Mouse (Mus musculus): Measurements from ENCODE around the gene Abcc4. TPM values are rescaled to one million over a fixed set of nuclear protein-coding genes. Genes with fewer than 3 reads are reported as not detected.

The Abcc4 gene
- total RNA-seq, 1 experiment = 36.5 TPM

DNA sequence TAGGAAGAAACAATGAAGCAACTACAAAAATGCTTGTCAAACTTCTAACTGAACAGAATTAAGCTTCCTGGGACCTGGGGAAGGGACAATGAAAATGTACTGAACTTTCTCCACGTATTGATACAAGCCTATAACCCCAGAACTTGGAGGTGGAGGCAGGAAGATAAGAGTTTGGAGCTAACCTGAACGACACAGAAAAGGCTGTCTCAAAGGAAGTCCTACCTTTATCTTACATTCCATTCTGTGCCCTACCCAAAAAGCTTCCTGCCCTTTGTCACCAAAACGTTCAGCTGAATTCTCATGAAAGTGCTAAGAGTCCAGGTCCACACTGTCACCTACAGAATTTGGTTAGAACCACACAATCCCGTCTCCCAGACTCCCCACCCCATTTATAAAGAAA is 48.8 kb downstream of the Abcc4 start:
- H3K9me3 ChIP-seq (ENCODE audit: control insufficient read depth, insufficient read depth, low read depth, low read length) = no peaks in the 10 kb centered on the region
- peaks cover 2 to 20% of the 10 kb centered on the region in 2 experiments; a peak in 3 of 4 replicates for H3K4me1 ChIP-seq (ENCODE audit: control insufficient read depth in 2 of 2, insufficient read depth in 2 of 2, low read length in 2 of 2, poor library complexity in 1 of 2)
- no peak for TF ChIP-seq MAFK (IDR thresholded peaks at IDR 0.05; ENCODE audit: insufficient read depth, low read depth, low read length)
- TF ChIP-seq HCFC1 (IDR thresholded peaks at IDR 0.05; ENCODE audit: borderline replicate concordance, insufficient read depth, low read length) = no peak
- no peak for TF ChIP-seq CHD2 (IDR thresholded peaks at IDR 0.05; ENCODE audit: low read depth, low read length)
- no peak for TF ChIP-seq ZNF384 (IDR thresholded peaks at IDR 0.05; ENCODE audit: low read depth, low read length)
- no peak for TF ChIP-seq ZC3H11A (IDR thresholded peaks at IDR 0.05; ENCODE audit: borderline replicate concordance, low read depth, low read length)
- in situ Hi-C loops (cut with MboI; ENCODE audit: low sequenced_read_pairs in 2 of 2, unreplicated experiment in 2 of 2) = no loop called here
- no peak overlapping the region for H3K9ac ChIP-seq (ENCODE audit: insufficient read depth, low read depth, low read length, poor library complexity, severe bottlenecking)
- H3K27ac ChIP-seq (ENCODE audit: insufficient read depth, low read depth, low read length, poor library complexity, severe bottlenecking) = no peak overlapping the region
- no peak overlapping the region for H3K4me3 ChIP-seq (ENCODE audit: insufficient read depth in 1 of 2, low read depth in 1 of 2, low read length in 2 of 2, poor library complexity in 1 of 2, severe bottlenecking in 1 of 2)
- no peak for DNase-seq (ENCODE audit: low read depth, low spot score)
- H3K36me3 ChIP-seq (ENCODE audit: control insufficient read depth, insufficient read depth, low read length, poor library complexity, severe bottlenecking) = peaks cover 43% of the 10 kb centered on the region

DNA sequence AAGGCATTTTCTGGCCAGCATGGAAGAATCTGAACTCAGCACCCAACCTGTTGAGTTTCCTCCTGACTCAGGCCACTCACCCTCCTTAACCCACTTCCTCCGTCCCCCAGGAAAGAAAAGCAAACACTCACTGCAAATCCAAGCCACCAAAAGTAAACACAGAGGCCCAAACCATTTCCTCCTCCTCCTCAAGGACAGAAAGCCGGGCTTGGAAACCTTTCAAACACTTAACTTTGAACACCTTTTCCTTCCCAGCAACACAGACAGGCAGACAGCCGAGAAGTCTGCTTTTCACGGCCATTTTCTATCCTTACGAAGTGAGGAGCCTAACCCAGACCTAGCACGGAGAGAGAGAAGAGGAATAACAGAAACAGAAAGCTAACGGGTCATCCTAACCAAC is 50.0 kb downstream of the Abcc4 start:
- Histone ChIP-seq H3K36me3 (ENCODE audit: control insufficient read depth, insufficient read depth, low read length, poor library complexity, severe bottlenecking) (peaks cover 45% of the 10 kb centered on the region), H3K27ac (ENCODE audit: insufficient read depth, low read depth, low read length, poor library complexity, severe bottlenecking) (no peak overlapping the region), H3K4me1 (ENCODE audit: control insufficient read depth in 2 of 2, insufficient read depth in 2 of 2, low read length in 2 of 2, poor library complexity in 1 of 2) (peaks cover 2 to 20% of the 10 kb centered on the region in 2 experiments; a peak in 3 of 4 replicates), H3K4me3 (ENCODE audit: insufficient read depth in 1 of 2, low read depth in 1 of 2, low read length in 2 of 2, poor library complexity in 1 of 2, severe bottlenecking in 1 of 2) (no peak overlapping the region), H3K9me3 (ENCODE audit: control insufficient read depth, insufficient read depth, low read depth, low read length) (no peaks in the 10 kb centered on the region), H3K9ac (ENCODE audit: insufficient read depth, low read depth, low read length, poor library complexity, severe bottlenecking) (no peak overlapping the region)
- no peak for DNase-seq (ENCODE audit: low read depth, low spot score)
- in situ Hi-C loops (cut with MboI; ENCODE audit: low sequenced_read_pairs in 2 of 2, unreplicated experiment in 2 of 2) = no loop called here
- TF ChIP-seq ZC3H11A (IDR thresholded peaks at IDR 0.05; ENCODE audit: borderline replicate concordance, low read depth, low read length) (no peak), MAFK (IDR thresholded peaks at IDR 0.05; ENCODE audit: insufficient read depth, low read depth, low read length) (no peak), CHD2 (IDR thresholded peaks at IDR 0.05; ENCODE audit: low read depth, low read length) (no peak), ZNF384 (IDR thresholded peaks at IDR 0.05; ENCODE audit: low read depth, low read length) (no peak), HCFC1 (IDR thresholded peaks at IDR 0.05; ENCODE audit: borderline replicate concordance, insufficient read depth, low read length) (no peak)

DNA sequence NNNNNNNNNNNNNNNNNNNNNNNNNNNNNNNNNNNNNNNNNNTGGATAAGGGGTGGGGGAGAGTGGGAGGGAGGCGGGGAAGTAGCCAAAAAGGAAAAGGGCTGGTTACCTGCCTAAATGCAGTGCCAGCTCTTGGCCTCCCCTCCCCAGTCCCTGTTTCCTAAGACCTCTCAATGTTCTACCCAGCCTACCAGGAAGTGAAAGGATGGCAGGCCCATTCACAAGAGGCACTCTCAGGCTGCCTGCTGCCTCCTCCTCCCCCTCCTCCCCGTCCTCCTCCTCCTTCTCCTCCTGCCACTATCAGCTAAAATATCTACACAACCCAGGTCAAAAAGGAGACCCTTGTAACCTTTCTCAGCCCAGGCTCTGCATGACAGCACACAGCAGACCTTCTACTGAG is 51.1 kb downstream of the Abcc4 start:
- no peak overlapping the region for H3K27ac ChIP-seq (ENCODE audit: insufficient read depth, low read depth, low read length, poor library complexity, severe bottlenecking)
- TF ChIP-seq CHD2 (IDR thresholded peaks at IDR 0.05; ENCODE audit: low read depth, low read length) (no peak), MAFK (IDR thresholded peaks at IDR 0.05; ENCODE audit: insufficient read depth, low read depth, low read length) (no peak), ZNF384 (IDR thresholded peaks at IDR 0.05; ENCODE audit: low read depth, low read length) (no peak), ZC3H11A (IDR thresholded peaks at IDR 0.05; ENCODE audit: borderline replicate concordance, low read depth, low read length) (no peak), HCFC1 (IDR thresholded peaks at IDR 0.05; ENCODE audit: borderline replicate concordance, insufficient read depth, low read length) (no peak)
- no peaks in the 10 kb centered on the region for H3K9me3 ChIP-seq (ENCODE audit: control insufficient read depth, insufficient read depth, low read depth, low read length)
- no peak for DNase-seq (ENCODE audit: low read depth, low spot score)
- peaks cover 47% of the 10 kb centered on the region for H3K36me3 ChIP-seq (ENCODE audit: control insufficient read depth, insufficient read depth, low read length, poor library complexity, severe bottlenecking)
- H3K4me1 ChIP-seq (ENCODE audit: control insufficient read depth in 2 of 2, insufficient read depth in 2 of 2, low read length in 2 of 2, poor library complexity in 1 of 2) = peaks cover 2 to 20% of the 10 kb centered on the region in 2 experiments; a peak in 3 of 4 replicates
- in situ Hi-C loops (cut with MboI; ENCODE audit: low sequenced_read_pairs in 2 of 2, unreplicated experiment in 2 of 2) = no loop called here
- no peak overlapping the region for H3K4me3 ChIP-seq (ENCODE audit: insufficient read depth in 1 of 2, low read depth in 1 of 2, low read length in 2 of 2, poor library complexity in 1 of 2, severe bottlenecking in 1 of 2)
- no peak overlapping the region for H3K9ac ChIP-seq (ENCODE audit: insufficient read depth, low read depth, low read length, poor library complexity, severe bottlenecking)

DNA sequence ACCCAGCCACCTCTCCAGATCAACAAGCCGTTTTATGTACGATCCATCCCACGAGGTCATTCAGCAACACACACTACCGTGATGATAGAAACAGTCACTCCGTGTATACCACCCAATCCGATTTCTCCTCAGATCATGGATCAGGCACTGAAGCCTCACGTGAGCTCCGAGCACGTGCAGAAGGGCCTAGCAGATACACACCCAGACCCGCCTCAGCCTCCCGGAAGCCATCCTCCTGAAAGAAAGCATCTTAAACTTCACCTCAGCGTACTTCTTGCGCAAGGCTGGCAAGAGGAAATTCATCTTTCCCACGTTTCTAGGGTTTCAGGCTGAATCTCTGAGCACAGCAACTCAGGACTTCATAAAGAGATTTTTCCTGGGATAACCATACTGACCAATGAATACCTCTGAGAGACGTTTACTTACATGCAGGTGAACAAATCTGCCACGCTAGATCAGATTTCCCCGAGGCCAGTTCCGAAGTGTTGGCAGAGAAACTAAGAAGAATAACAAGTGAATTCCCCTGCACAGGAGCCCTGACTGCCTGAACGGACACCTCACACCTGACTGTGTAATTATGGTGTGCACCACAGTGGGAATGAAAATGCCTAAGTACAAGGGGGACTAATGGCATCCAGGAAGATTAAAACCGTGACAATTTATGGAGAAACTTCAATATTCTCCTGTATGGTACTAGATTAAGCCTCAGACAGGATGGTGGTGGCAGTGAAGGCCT is 54.1 kb downstream of the Abcc4 start:
- no peak for TF ChIP-seq ZC3H11A (IDR thresholded peaks at IDR 0.05; ENCODE audit: borderline replicate concordance, low read depth, low read length)
- TF ChIP-seq ZNF384 (IDR thresholded peaks at IDR 0.05; ENCODE audit: low read depth, low read length) = no peak
- TF ChIP-seq CHD2 (IDR thresholded peaks at IDR 0.05; ENCODE audit: low read depth, low read length) = no peak
- TF ChIP-seq MAFK (IDR thresholded peaks at IDR 0.05; ENCODE audit: insufficient read depth, low read depth, low read length) = no peak
- TF ChIP-seq HCFC1 (IDR thresholded peaks at IDR 0.05; ENCODE audit: borderline replicate concordance, insufficient read depth, low read length) = no peak
- DNase-seq (ENCODE audit: low read depth, low spot score) = no peak
- peaks cover 0 to 8% of the 10 kb centered on the region in 2 experiments; a peak in 2 of 4 replicates for H3K4me1 ChIP-seq (ENCODE audit: control insufficient read depth in 2 of 2, insufficient read depth in 2 of 2, low read length in 2 of 2, poor library complexity in 1 of 2)
- no peak overlapping the region for H3K27ac ChIP-seq (ENCODE audit: insufficient read depth, low read depth, low read length, poor library complexity, severe bottlenecking)
- H3K9ac ChIP-seq (ENCODE audit: insufficient read depth, low read depth, low read length, poor library complexity, severe bottlenecking) = no peak overlapping the region
- no peak overlapping the region for H3K4me3 ChIP-seq (ENCODE audit: insufficient read depth in 1 of 2, low read depth in 1 of 2, low read length in 2 of 2, poor library complexity in 1 of 2, severe bottlenecking in 1 of 2)
- H3K36me3 ChIP-seq (ENCODE audit: control insufficient read depth, insufficient read depth, low read length, poor library complexity, severe bottlenecking) = peaks cover 35% of the 10 kb centered on the region
- no peaks in the 10 kb centered on the region for H3K9me3 ChIP-seq (ENCODE audit: control insufficient read depth, insufficient read depth, low read depth, low read length)
- in situ Hi-C loops (cut with MboI; ENCODE audit: low sequenced_read_pairs in 2 of 2, unreplicated experiment in 2 of 2) = no loop called here
